Mouse (Mus musculus): Measurements from ENCODE around the gene Pum2. TPM values are rescaled to one million over a fixed set of nuclear protein-coding genes. Genes with fewer than 3 reads are reported as not detected.

The Pum2 gene
- polyA plus RNA-seq, 1 experiment from 2014 or later = 83.5 TPM

DNA sequence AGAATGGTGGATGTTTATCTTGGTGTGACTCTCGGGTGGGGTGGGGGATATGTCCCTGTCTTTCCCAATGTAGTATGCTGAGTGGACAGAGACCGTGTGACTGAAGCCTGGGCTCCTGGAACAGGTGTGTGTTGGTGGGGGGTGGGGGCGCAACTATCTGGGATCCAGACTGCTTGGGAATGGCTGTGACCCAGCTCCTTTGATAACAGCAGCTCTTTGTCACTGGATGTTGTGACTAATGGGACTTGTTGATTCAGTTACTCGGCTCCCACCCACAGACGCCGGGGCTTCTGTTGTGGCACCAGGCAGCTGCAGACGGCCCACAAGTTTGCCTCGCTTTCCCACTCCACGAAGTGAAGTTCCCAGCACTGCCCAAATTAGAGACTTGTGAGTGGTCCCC is 110.3 kb downstream of the Pum2 start:
- H3K27ac ChIP-seq (replicated peaks; ENCODE audit: low read depth, low read length) = no peak overlapping the region
- H3K4me3 ChIP-seq (replicated peaks; ENCODE audit: low read depth, low read length) = no peak overlapping the region
- H3K9ac ChIP-seq (replicated peaks; ENCODE audit: low read length) = no peak overlapping the region
- H3K27me3 ChIP-seq (ENCODE audit: control insufficient read depth, insufficient read depth, low read length) = no peaks in the 10 kb centered on the region
- no peaks in the 10 kb centered on the region for H3K9me3 ChIP-seq (ENCODE audit: control insufficient read depth, low read length)
- no peaks in the 10 kb centered on the region for H3K4me1 ChIP-seq (ENCODE audit: control insufficient read depth, insufficient read depth, low read length)
- no peak for DNase-seq
- WGBS = 76% methylated on average over 9 of the region's 9 CpGs
- no peaks in the 10 kb centered on the region for H3K36me3 ChIP-seq (ENCODE audit: control insufficient read depth, insufficient read depth, low read length)
- ATAC-seq (ENCODE audit: low FRiP score, low TSS enrichment) = no peak
- H3K4me2 ChIP-seq (ENCODE audit: low read length) = no peak overlapping the region

DNA sequence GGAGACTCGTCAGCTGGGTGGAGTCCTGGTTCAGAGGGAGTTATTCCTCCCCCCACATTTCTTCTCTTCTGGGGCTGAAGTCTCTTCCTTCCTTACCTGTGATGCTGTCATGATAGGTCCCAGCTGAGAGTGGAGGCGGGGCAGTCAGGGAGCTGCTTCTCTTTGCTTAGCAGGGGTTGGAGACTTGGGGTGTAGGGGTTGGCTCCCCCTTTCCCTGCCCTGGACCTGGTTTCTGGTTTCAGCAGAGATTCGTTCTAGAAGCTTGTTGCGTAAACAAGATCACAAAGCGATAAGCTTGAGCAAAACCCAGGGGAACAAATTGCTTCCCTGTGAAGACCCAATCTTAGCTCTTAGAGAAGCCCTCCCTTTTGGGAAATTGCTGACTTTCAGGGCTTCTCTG is 112.5 kb downstream of the Pum2 start:
- DNase-seq (no peak), ATAC-seq (ENCODE audit: low FRiP score, low TSS enrichment) (no peak)
- no peaks in the 10 kb centered on the region for H3K4me1 ChIP-seq (ENCODE audit: control insufficient read depth, insufficient read depth, low read length)
- no peaks in the 10 kb centered on the region for H3K9me3 ChIP-seq (ENCODE audit: control insufficient read depth, low read length)
- H3K27me3 ChIP-seq (ENCODE audit: control insufficient read depth, insufficient read depth, low read length) = no peaks in the 10 kb centered on the region
- no peak overlapping the region for H3K4me2 ChIP-seq (ENCODE audit: low read length)
- WGBS = 88% methylated on average over 5 of the region's 5 CpGs
- no peak overlapping the region for H3K27ac ChIP-seq (replicated peaks; ENCODE audit: low read depth, low read length)
- no peak overlapping the region for H3K9ac ChIP-seq (replicated peaks; ENCODE audit: low read length)
- H3K4me3 ChIP-seq (replicated peaks; ENCODE audit: low read depth, low read length) = no peak overlapping the region
- H3K36me3 ChIP-seq (ENCODE audit: control insufficient read depth, insufficient read depth, low read length) = peaks cover 13% of the 10 kb centered on the region

DNA sequence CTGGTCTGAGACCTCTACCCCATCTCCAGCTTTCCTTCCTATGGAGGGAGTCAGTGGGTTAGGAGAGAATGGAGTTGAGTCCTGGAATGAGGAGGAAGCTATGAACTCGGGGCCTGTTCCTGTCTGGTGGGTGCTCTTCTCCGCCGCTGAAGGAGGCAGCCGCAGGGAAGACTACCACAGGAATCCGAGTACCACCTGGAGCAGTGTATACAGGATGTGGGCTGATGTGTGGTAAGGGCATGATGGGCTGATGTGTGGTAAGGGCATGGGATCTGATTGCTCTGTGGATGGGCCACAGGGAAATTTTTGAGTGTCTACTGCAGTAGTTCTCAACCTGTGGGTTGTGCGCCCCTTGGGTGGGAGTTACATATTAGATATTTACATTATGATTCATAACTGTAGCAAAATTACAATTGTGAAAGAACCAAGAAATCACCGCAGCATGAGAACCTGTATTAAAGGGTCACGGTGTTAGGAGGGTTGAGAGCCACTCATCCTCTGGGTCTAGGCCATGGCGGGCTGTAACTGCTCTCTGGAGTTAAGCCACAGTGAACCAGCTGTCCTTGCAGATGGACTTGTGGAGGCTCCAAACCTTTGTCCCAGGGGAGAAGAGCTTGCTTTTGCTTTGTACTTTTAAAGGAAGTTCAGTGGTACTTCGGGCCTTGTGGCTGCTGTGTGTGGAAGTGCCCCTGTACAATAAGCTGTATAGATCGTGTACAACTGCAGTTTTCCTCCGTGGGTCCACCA is 113.2 kb downstream of the Pum2 start:
- DNase-seq (no peak), ATAC-seq (ENCODE audit: low FRiP score, low TSS enrichment) (no peak)
- no peaks in the 10 kb centered on the region for H3K9me3 ChIP-seq (ENCODE audit: control insufficient read depth, low read length)
- no peak overlapping the region for H3K27ac ChIP-seq (replicated peaks; ENCODE audit: low read depth, low read length)
- peaks cover 19% of the 10 kb centered on the region for H3K36me3 ChIP-seq (ENCODE audit: control insufficient read depth, insufficient read depth, low read length)
- H3K4me2 ChIP-seq (ENCODE audit: low read length) = no peak overlapping the region
- H3K9ac ChIP-seq (replicated peaks; ENCODE audit: low read length) = no peak overlapping the region
- WGBS = 90% methylated on average over 12 of the region's 12 CpGs
- no peaks in the 10 kb centered on the region for H3K4me1 ChIP-seq (ENCODE audit: control insufficient read depth, insufficient read depth, low read length)
- no peaks in the 10 kb centered on the region for H3K27me3 ChIP-seq (ENCODE audit: control insufficient read depth, insufficient read depth, low read length)
- H3K4me3 ChIP-seq (replicated peaks; ENCODE audit: low read depth, low read length) = no peak overlapping the region

DNA sequence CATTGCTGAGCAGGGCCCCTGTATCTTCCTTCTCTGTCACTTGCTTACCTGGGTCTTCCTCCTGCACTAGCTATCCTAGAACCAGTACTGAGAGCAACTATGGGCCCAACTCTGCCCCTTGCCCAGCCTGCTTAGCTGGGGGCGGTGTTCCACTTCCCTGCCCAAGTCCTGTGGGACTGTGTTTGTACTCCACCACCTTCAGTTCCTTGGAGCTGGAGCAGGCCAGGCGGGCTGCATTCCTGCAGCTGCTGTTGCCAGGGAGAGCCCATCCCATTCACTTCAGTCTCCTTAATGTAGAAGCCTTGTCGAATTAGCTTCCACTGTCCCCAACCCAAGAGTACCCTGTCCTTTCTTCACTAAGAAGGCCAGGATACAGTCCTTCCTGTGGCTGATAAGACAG is 114.5 kb downstream of the Pum2 start:
- Histone ChIP-seq H3K9me3 (ENCODE audit: control insufficient read depth, low read length) (no peaks in the 10 kb centered on the region), H3K4me1 (ENCODE audit: control insufficient read depth, insufficient read depth, low read length) (no peaks in the 10 kb centered on the region), H3K4me2 (ENCODE audit: low read length) (no peak overlapping the region), H3K27ac (replicated peaks; ENCODE audit: low read depth, low read length) (no peak overlapping the region), H3K4me3 (replicated peaks; ENCODE audit: low read depth, low read length) (no peak overlapping the region), H3K36me3 (ENCODE audit: control insufficient read depth, insufficient read depth, low read length) (peaks cover 19% of the 10 kb centered on the region), H3K27me3 (ENCODE audit: control insufficient read depth, insufficient read depth, low read length) (no peaks in the 10 kb centered on the region), H3K9ac (replicated peaks; ENCODE audit: low read length) (no peak overlapping the region)
- ATAC-seq (ENCODE audit: low FRiP score, low TSS enrichment) (no peak), DNase-seq (no peak)
- WGBS = 36% methylated on average over 3 of the region's 3 CpGs

DNA sequence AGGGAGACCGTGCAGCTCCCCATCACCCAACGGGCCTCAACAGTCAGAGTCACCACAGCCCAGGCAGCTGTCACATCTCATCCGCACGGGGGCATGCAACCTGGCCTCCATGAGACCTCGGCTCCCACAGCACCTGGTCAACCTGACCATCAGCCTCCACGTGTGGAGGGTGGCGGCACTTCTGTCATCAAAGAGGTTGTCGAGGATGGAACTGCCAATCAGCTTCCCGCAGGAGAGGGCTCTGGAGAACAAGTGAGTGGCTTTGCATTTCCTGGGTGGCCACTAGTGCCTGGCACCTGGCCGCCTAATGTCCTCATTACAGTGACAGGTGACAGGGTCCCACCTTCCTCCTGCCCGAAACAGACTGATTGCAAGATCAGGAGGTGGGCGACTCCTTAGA is 116.7 kb downstream of the Pum2 start:
- H3K4me1 ChIP-seq (ENCODE audit: control insufficient read depth, insufficient read depth, low read length) = no peaks in the 10 kb centered on the region
- H3K36me3 ChIP-seq (ENCODE audit: control insufficient read depth, insufficient read depth, low read length) = peaks cover 19% of the 10 kb centered on the region
- ATAC-seq (ENCODE audit: low FRiP score, low TSS enrichment) (no peak), DNase-seq (no peak)
- H3K4me2 ChIP-seq (ENCODE audit: low read length) = no peak overlapping the region
- H3K9ac ChIP-seq (replicated peaks; ENCODE audit: low read length) = no peak overlapping the region
- no peak overlapping the region for H3K27ac ChIP-seq (replicated peaks; ENCODE audit: low read depth, low read length)
- H3K4me3 ChIP-seq (replicated peaks; ENCODE audit: low read depth, low read length) = no peak overlapping the region
- H3K9me3 ChIP-seq (ENCODE audit: control insufficient read depth, low read length) = no peaks in the 10 kb centered on the region
- WGBS = 95% methylated on average over 12 of the region's 12 CpGs
- no peaks in the 10 kb centered on the region for H3K27me3 ChIP-seq (ENCODE audit: control insufficient read depth, insufficient read depth, low read length)

DNA sequence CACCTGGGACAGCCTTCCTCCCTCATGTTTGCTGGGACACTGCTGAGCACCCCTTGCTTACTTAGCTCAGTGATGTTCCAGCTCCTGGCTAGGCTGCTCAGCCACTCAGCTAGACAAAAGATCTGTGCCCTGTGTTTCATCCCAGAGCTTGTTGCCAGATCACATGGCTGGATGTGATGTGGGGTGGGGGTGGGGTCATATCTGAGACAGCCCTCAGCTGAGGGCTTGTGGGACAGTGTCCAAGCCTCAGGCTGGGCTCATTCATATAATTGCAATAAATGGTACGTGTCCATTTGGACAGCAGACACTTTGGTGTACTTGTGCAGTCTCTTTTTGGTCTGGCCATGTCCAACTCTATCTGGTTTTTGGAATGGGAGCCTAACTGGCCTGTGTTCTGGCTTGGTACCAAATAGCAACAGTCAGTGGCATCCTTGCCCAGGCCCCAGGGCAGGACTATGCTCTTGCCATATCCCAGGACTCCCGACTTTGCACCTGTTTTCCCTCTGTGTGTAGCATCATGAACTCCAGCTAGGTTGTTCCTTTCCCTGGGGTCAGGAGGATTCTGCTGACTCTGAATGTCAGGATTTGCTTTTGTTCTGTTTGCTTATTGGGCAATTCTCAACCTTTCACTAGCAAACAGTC is 119.6 kb downstream of the Pum2 start:
- no peaks in the 10 kb centered on the region for H3K27me3 ChIP-seq (ENCODE audit: control insufficient read depth, insufficient read depth, low read length)
- no peak overlapping the region for H3K4me2 ChIP-seq (ENCODE audit: low read length)
- H3K36me3 ChIP-seq (ENCODE audit: control insufficient read depth, insufficient read depth, low read length) = peaks cover 19% of the 10 kb centered on the region
- no peak overlapping the region for H3K27ac ChIP-seq (replicated peaks; ENCODE audit: low read depth, low read length)
- DNase-seq = no peak
- no peak overlapping the region for H3K4me3 ChIP-seq (replicated peaks; ENCODE audit: low read depth, low read length)
- no peaks in the 10 kb centered on the region for H3K9me3 ChIP-seq (ENCODE audit: control insufficient read depth, low read length)
- H3K4me1 ChIP-seq (ENCODE audit: control insufficient read depth, insufficient read depth, low read length) = no peaks in the 10 kb centered on the region
- WGBS = 98% methylated on average over 2 of the region's 2 CpGs
- no peak overlapping the region for H3K9ac ChIP-seq (replicated peaks; ENCODE audit: low read length)
- no peak; the same call in 1 of the 2 replicates for ATAC-seq (ENCODE audit: low FRiP score, low TSS enrichment)

DNA sequence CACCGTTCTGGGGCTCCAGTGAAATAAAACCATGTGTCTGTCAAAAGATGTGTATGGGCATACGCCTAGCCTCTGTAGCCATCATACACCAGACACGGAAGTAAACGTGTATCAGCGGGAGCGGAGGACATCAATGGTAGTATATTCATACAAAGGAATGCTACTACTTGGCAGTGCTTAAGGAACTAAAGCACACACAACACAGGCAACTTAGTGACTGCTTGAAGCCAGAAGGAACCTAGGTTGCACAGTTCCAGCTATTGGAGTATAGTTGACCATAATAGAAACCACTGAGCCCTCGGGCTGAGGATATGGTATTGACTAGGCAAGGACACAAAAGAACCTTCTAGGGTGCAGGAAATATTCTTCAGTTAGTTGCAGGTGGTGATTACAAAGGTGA is 124.0 kb downstream of the Pum2 start:
- no peaks in the 10 kb centered on the region for H3K9me3 ChIP-seq (ENCODE audit: control insufficient read depth, low read length)
- no peak overlapping the region for H3K4me3 ChIP-seq (replicated peaks; ENCODE audit: low read depth, low read length)
- DNase-seq (no peak), ATAC-seq (ENCODE audit: low FRiP score, low TSS enrichment) (no peak)
- H3K4me2 ChIP-seq (ENCODE audit: low read length) = no peak overlapping the region
- H3K36me3 ChIP-seq (ENCODE audit: control insufficient read depth, insufficient read depth, low read length) = no peaks in the 10 kb centered on the region; the same call in 1 of the 2 replicates
- no peak overlapping the region for H3K27ac ChIP-seq (replicated peaks; ENCODE audit: low read depth, low read length)
- H3K27me3 ChIP-seq (ENCODE audit: control insufficient read depth, insufficient read depth, low read length) = no peaks in the 10 kb centered on the region
- 94% methylated on average over 7 of the region's 7 CpGs for WGBS
- H3K4me1 ChIP-seq (ENCODE audit: control insufficient read depth, insufficient read depth, low read length) = no peaks in the 10 kb centered on the region
- no peak overlapping the region for H3K9ac ChIP-seq (replicated peaks; ENCODE audit: low read length)

DNA sequence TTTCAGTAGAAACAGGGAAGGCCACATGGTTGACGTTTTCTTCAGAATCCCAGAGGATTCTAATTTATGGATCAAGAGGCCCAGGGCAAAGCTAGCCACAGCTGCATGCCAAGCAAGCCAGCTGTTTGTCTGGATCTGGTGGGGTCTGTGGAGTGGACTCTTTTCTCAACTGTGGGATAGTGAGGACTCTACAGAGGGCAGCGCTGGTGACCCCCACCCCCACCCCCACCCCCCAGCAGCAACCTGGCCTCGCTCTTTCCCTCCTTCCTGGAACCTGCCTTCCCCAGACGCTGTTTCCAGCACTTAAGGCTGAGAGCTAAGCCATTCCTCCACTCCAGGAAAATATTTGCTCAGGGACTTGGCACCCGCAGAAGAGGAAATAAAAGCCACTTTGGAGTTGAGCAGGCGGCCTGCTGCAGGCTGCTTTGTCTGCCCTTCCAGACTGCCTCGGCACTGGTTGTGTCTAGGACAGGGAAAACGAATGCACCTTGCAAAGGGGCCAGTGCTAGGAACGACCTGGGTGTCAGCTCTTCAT is 124.6 kb downstream of the Pum2 start:
- no peaks in the 10 kb centered on the region for H3K36me3 ChIP-seq (ENCODE audit: control insufficient read depth, insufficient read depth, low read length)
- no peak overlapping the region for H3K4me3 ChIP-seq (replicated peaks; ENCODE audit: low read depth, low read length)
- DNase-seq (no peak), ATAC-seq (ENCODE audit: low FRiP score, low TSS enrichment) (no peak)
- H3K27ac ChIP-seq (replicated peaks; ENCODE audit: low read depth, low read length) = no peak overlapping the region
- H3K4me1 ChIP-seq (ENCODE audit: control insufficient read depth, insufficient read depth, low read length) = no peaks in the 10 kb centered on the region
- no peaks in the 10 kb centered on the region for H3K9me3 ChIP-seq (ENCODE audit: control insufficient read depth, low read length)
- 72% methylated on average over 9 of the region's 9 CpGs for WGBS
- H3K27me3 ChIP-seq (ENCODE audit: control insufficient read depth, insufficient read depth, low read length) = no peaks in the 10 kb centered on the region
- H3K9ac ChIP-seq (replicated peaks; ENCODE audit: low read length) = no peak overlapping the region
- H3K4me2 ChIP-seq (ENCODE audit: low read length) = no peak overlapping the region

Measured in midbrain, embryonic 14.5 days (tissue).